24 mouse cellular contexts compared by ENCODE assay signal in the genomic region with DNA sequence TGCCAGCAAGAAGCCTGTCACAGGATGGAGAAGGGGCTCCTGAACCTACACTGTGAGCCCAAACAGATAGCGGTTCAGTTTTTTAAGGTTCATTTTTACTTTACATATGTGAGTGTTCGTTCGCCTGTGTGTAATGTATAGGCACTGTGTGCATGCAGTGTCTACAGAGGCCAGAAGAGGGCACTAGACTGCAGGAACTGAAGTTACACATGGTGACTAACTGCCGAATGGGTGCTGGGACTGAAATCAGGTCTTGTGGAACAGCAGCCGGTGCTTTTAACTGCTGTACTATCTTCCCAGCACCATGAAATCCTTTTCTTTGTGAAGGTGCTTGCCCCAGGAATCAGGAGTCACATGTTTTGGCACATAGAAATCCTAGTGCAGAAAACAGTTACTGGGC.
DNase-seq lines count a peak whose midpoint lies in the region; ATAC-seq and TF ChIP-seq lines count a peak whose summit lies in the region.
"Had no signal": no experiment of that assay in that cellular context is flagged by ENCODE, and none has a peak within 500 bp of the region (broad histone marks: within the 10 kb centered on the region; RNA-seq: fewer than 3 reads in every experiment).

No protein-coding gene starts in this region.

- 95% methylated on average over 5 of the region's 5 CpGs for WGBS in intestine, postnatal 0 days
- 93% methylated on average over 5 of the region's 5 CpGs for WGBS in intestine, embryonic 15.5 days
- 92% methylated on average over 5 of the region's 5 CpGs for WGBS in lung, embryonic 14.5 days
- 96% methylated on average over 5 of the region's 5 CpGs for WGBS in lung, adult 2 months
- 94% methylated on average over 5 of the region's 5 CpGs for WGBS in forebrain, embryonic 12.5 days

- H3K27me3 ChIP-seq in intestine, postnatal 0 days (replicated peaks; ENCODE audit: control insufficient read depth, insufficient read depth, low read length) = no peaks in the 10 kb centered on the region
- H3K27me3 ChIP-seq in intestine, embryonic 15.5 days (replicated peaks) = no peaks in the 10 kb centered on the region
- no peaks in the 10 kb centered on the region for H3K27me3 ChIP-seq in lung, embryonic 14.5 days (ENCODE audit: insufficient read depth, low read length)
- no peaks in the 10 kb centered on the region for H3K27me3 ChIP-seq in ES-Bruce4 (ENCODE audit: control insufficient read depth, insufficient read depth, low read length, poor library complexity, severe bottlenecking)
- no peaks in the 10 kb centered on the region for H3K27me3 ChIP-seq in forebrain, embryonic 12.5 days
- H3K27me3 ChIP-seq: embryonic facial prominence, embryonic 12.5 days; heart, embryonic 13.5 days; hindbrain, embryonic 13.5 days had no signal

- no peak overlapping the region for H3K27ac ChIP-seq in intestine, postnatal 0 days (ENCODE audit: low read depth, low read length)
- H3K27ac ChIP-seq in intestine, embryonic 15.5 days = no peak overlapping the region
- no peak overlapping the region for H3K27ac ChIP-seq in lung, embryonic 14.5 days (ENCODE audit: low read depth)
- no peak overlapping the region for H3K27ac ChIP-seq in ES-Bruce4 (ENCODE audit: insufficient read depth, low read length)
- no peak overlapping the region for H3K27ac ChIP-seq in forebrain, embryonic 12.5 days
- H3K27ac ChIP-seq: embryonic facial prominence, embryonic 12.5 days; heart, embryonic 13.5 days; hindbrain, embryonic 13.5 days; limb, embryonic 10.5 days; macrophage had no signal

- TF ChIP-seq POLR2A in lung, adult 2 months (IDR thresholded peaks at IDR 0.05; ENCODE audit: borderline replicate concordance, extremely low read depth, low read depth, low read length) = no peak
- no peak for TF ChIP-seq POLR2A in ES-Bruce4 (IDR thresholded peaks at IDR 0.05; ENCODE audit: insufficient read depth, low read length)

- ATAC-seq in intestine, postnatal 0 days = no peak
- ATAC-seq in intestine, embryonic 15.5 days = no peak
- no peak for ATAC-seq in lung, embryonic 14.5 days (ENCODE audit: insufficient read depth)
- no peak for ATAC-seq in forebrain, embryonic 12.5 days (ENCODE audit: low FRiP score)
- ATAC-seq: midbrain, embryonic 16.5 days had no signal

- H3K4me1 ChIP-seq in intestine, postnatal 0 days (replicated peaks; ENCODE audit: control insufficient read depth, insufficient read depth, low read length) = no peaks in the 10 kb centered on the region
- peaks cover 6% of the 10 kb centered on the region; the same call in 1 of the 2 replicates for H3K4me1 ChIP-seq in intestine, embryonic 15.5 days (replicated peaks)
- no peaks in the 10 kb centered on the region for H3K4me1 ChIP-seq in lung, embryonic 14.5 days (ENCODE audit: insufficient read depth)
- no peaks in the 10 kb centered on the region for H3K4me1 ChIP-seq in lung, adult 2 months (ENCODE audit: control insufficient read depth, insufficient read depth, low read length)
- no peaks in the 10 kb centered on the region for H3K4me1 ChIP-seq in ES-Bruce4 (ENCODE audit: control insufficient read depth, insufficient read depth, low read length)
- no peaks in the 10 kb centered on the region for H3K4me1 ChIP-seq in forebrain, embryonic 12.5 days
- H3K4me1 ChIP-seq: embryonic facial prominence, embryonic 12.5 days had no signal

- no peaks in the 10 kb centered on the region for H3K9me3 ChIP-seq in intestine, postnatal 0 days (ENCODE audit: control insufficient read depth)
- H3K9me3 ChIP-seq in intestine, embryonic 15.5 days = no peaks in the 10 kb centered on the region
- H3K9me3 ChIP-seq in lung, embryonic 14.5 days (ENCODE audit: low read depth, low read length) = no peaks in the 10 kb centered on the region
- H3K9me3 ChIP-seq in ES-Bruce4 (replicated peaks; ENCODE audit: control insufficient read depth, insufficient read depth, low read length, poor library complexity, severe bottlenecking) = 0 out of 2 replicates have a peak, but pooled peaks cover 2% of the 10 kb centered on the region
- H3K9me3 ChIP-seq in forebrain, embryonic 12.5 days = no peaks in the 10 kb centered on the region
- H3K9me3 ChIP-seq: hindbrain, embryonic 13.5 days; limb, embryonic 10.5 days had no signal

- no peaks in the 10 kb centered on the region for H3K36me3 ChIP-seq in intestine, postnatal 0 days (ENCODE audit: control insufficient read depth, insufficient read depth)
- no peaks in the 10 kb centered on the region for H3K36me3 ChIP-seq in intestine, embryonic 15.5 days
- H3K36me3 ChIP-seq in lung, embryonic 14.5 days (ENCODE audit: insufficient read depth) = no peaks in the 10 kb centered on the region
- no peaks in the 10 kb centered on the region for H3K36me3 ChIP-seq in ES-Bruce4 (ENCODE audit: control insufficient read depth, insufficient read depth, low read length, poor library complexity, severe bottlenecking)
- no peaks in the 10 kb centered on the region for H3K36me3 ChIP-seq in forebrain, embryonic 12.5 days (replicated peaks)
- H3K36me3 ChIP-seq: embryonic facial prominence, embryonic 12.5 days; heart, embryonic 13.5 days; hindbrain, embryonic 13.5 days; limb, embryonic 10.5 days had no signal

- no peak overlapping the region for H3K4me3 ChIP-seq in intestine, postnatal 0 days (ENCODE audit: low read depth, low read length)
- H3K4me3 ChIP-seq in intestine, embryonic 15.5 days (replicated peaks) = no peak overlapping the region
- no peak overlapping the region for H3K4me3 ChIP-seq in lung, embryonic 14.5 days (ENCODE audit: low read depth, low read length)
- H3K4me3 ChIP-seq in lung, adult 2 months (replicated peaks; ENCODE audit: extremely low read depth, low read depth, low read length) = no peak overlapping the region
- no peak overlapping the region for H3K4me3 ChIP-seq in ES-Bruce4 (ENCODE audit: low read depth, low read length)
- H3K4me3 ChIP-seq in forebrain, embryonic 12.5 days (replicated peaks) = no peak overlapping the region
- H3K4me3 ChIP-seq: embryonic facial prominence, embryonic 12.5 days; heart, embryonic 13.5 days; hindbrain, embryonic 13.5 days; limb, embryonic 10.5 days had no signal

- H3K9ac ChIP-seq in intestine, postnatal 0 days (ENCODE audit: low read depth, low read length) = no peak overlapping the region
- no peak overlapping the region for H3K9ac ChIP-seq in intestine, embryonic 15.5 days
- H3K9ac ChIP-seq in lung, embryonic 14.5 days = no peak overlapping the region
- H3K9ac ChIP-seq in ES-Bruce4 (ENCODE audit: low read depth, poor library complexity, severe bottlenecking) = no peak overlapping the region
- no peak overlapping the region for H3K9ac ChIP-seq in forebrain, embryonic 12.5 days
- H3K9ac ChIP-seq: embryonic facial prominence, embryonic 12.5 days; heart, embryonic 13.5 days; hindbrain, embryonic 13.5 days had no signal

- H3K4me2 ChIP-seq in intestine, postnatal 0 days (replicated peaks; ENCODE audit: low read depth) = no peak overlapping the region
- H3K4me2 ChIP-seq in intestine, embryonic 15.5 days (replicated peaks) = no peak overlapping the region
- no peak overlapping the region for H3K4me2 ChIP-seq in lung, embryonic 14.5 days
- H3K4me2 ChIP-seq in forebrain, embryonic 12.5 days = no peak overlapping the region
- H3K4me2 ChIP-seq: embryonic facial prominence, embryonic 12.5 days; heart, embryonic 13.5 days; hindbrain, embryonic 13.5 days had no signal

- TF ChIP-seq CTCF in intestine, postnatal 0 days (IDR thresholded peaks at IDR 0.05; ENCODE audit: low read depth) = peak; percentile 33; the same call in 1 of the 2 replicates
- TF ChIP-seq CTCF in lung, embryonic 14.5 days (IDR thresholded peaks at IDR 0.05; ENCODE audit: low read depth) = 0 out of 2 replicates have a peak, but pooled peaks have one; percentile 17
- TF ChIP-seq CTCF in lung, adult 2 months (IDR thresholded peaks at IDR 0.05; ENCODE audit: insufficient read depth, low read length) = no peak
- peak; percentile 10 for TF ChIP-seq CTCF in ES-Bruce4 (IDR thresholded peaks at IDR 0.05; ENCODE audit: low read depth, low read length)

- no peak for TF ChIP-seq EP300 in ES-Bruce4 (IDR thresholded peaks at IDR 0.05; ENCODE audit: insufficient read depth, low read depth, low read length)

- no peak for DNase-seq in lung, embryonic 14.5 days
- DNase-seq in lung, adult 2 months = no peak
- DNase-seq in induced T-regulatory cell, adult 2 months (ENCODE audit: low read depth) = peak; percentile 7
- DNase-seq in heart, postnatal 36 days = no peak
- DNase-seq: adrenal gland, adult 2 months; cerebellum, adult 2 months; cerebellum, postnatal 25 days; gastrocnemius, postnatal 25 days; heart, adult 18-20 months; heart, postnatal 14 days; kidney, postnatal 4 days; layer of hippocampus, adult 9-11 months; liver; right cerebral cortex, adult 18-20 months had no signal

- intact Hi-C loops in heart, postnatal 36 days (cut with DNase I) = no loop called here
